Mouse (Mus musculus) heart, postnatal 0 days (tissue): ENCODE data around the gene Rhd. TPM values are rescaled to one million over a fixed set of nuclear protein-coding genes. Genes with fewer than 3 reads are reported as not detected.

Experiments used
- ATAC-seq: fragments of 200-750 bp; cut with Nextera tagmentation; 2 replicates; pipeline ENCODE4 v1.8.0; 2017; ENCODE audit warnings: low read depth, moderate number of reproducible peaks, moderate library complexity; ENCODE audit not compliant: insufficient read depth
- DNase-seq: peaks from one replicate; pipeline ENCODE4 v3.0.0-alpha.2; 2016; ENCODE audit warnings: low spot score
- H3K27ac ChIP-seq: fragments of 300-500 bp; sonication (generic); 2 replicates; pipeline ENCODE4 v1.5.1; 2014; ENCODE audit warnings: low read depth, mild to moderate bottlenecking
- H3K27me3 ChIP-seq: fragments of 300-500 bp; sonication (generic); 2 replicates; pipeline ENCODE4 v1.6.1; 2014; ENCODE audit warnings: low read length, mixed read lengths; ENCODE audit not compliant: control insufficient read depth, insufficient read depth
- H3K36me3 ChIP-seq: fragments of 300-500 bp; sonication (generic); replicated peaks from 2 replicates; pipeline ENCODE4 v1.6.1; 2014; ENCODE audit warnings: low read length, mixed read lengths; ENCODE audit not compliant: control insufficient read depth, insufficient read depth
- H3K4me1 ChIP-seq: fragments of 300-500 bp; sonication (generic); 2 replicates; pipeline ENCODE4 v1.6.1; 2014; ENCODE audit warnings: antibody characterized with exemption; ENCODE audit not compliant: control insufficient read depth, insufficient read depth
- H3K4me2 ChIP-seq: fragments of 300-500 bp; sonication (generic); 2 replicates; pipeline ENCODE4 v1.6.1; 2014; ENCODE audit warnings: low read depth, mild to moderate bottlenecking, low read length, moderate library complexity
- H3K4me3 ChIP-seq: fragments of 300-500 bp; sonication (generic); 2 replicates; pipeline ENCODE4 v1.5.1; 2014; ENCODE audit warnings: low read depth, low read length
- H3K9ac ChIP-seq: fragments of 300-500 bp; sonication (generic); replicated peaks from 2 replicates; pipeline ENCODE4 v1.6.1; 2014; ENCODE audit warnings: low read depth, low read length, mixed read lengths
- H3K9me3 ChIP-seq: fragments of 300-500 bp; sonication (generic); replicated peaks from 2 replicates; pipeline ENCODE4 v1.6.1; 2016; ENCODE audit warnings: low read length; ENCODE audit not compliant: control insufficient read depth
- CTCF ChIP-seq: IDR thresholded peaks from 2 replicates; pipeline ENCODE4 v1.5.1; 2016; ENCODE audit warnings: antibody characterized with exemption, control low read depth, low read depth
- EP300 ChIP-seq: IDR thresholded peaks from 2 replicates; pipeline ENCODE4 v1.6.1; 2016; ENCODE audit warnings: antibody characterized with exemption, low read depth
- WGBS: fragments of 180-500 bp; shearing (Covaris S2); extraction: QIAGEN DNeasy Blood & Tissue Kit; methylation state at CpG from one replicate; pipeline ENCODE4 v1.1.7; 2014; 5-methylcytosine and 5-hydroxymethylcytosine counted together
- polyA plus RNA-seq: library from polyadenylated mRNA; unstranded; fragments of >200 nt; fragmentation: Nextera tagmentation; extraction: Ambion mirVana; gene quantifications from 2 replicates; pipeline ENCODE4 v1.2.1, GENCODE M21; 2015
- total RNA-seq: library from RNA; depleted of rRNA; stranded (reverse); fragments of >200 nt; gene quantifications from 2 replicates; pipeline ENCODE4 v1.2.3, GENCODE M21; 2014; ENCODE audit warnings: low replicate concordance

Rhd gene
- total and polyA plus RNA-seq, 2 experiments from 2014 or later: 7.7 to 10.3 TPM

GRCm38 (mm10) chr4:134880041-134880440 lies 15.7 kb downstream of the Rhd start:
- H3K4me1 ChIP-seq: peaks cover 18% of the 10 kb centered on the region
- no peak overlapping the region for H3K9ac ChIP-seq
- DNase-seq (no peak), ATAC-seq (no peak)
- 41% methylated on average over 6 of the region's 6 CpGs for WGBS
- H3K4me2 ChIP-seq: peak overlapping the region; percentile 67
- H3K9me3 ChIP-seq: no peaks in the 10 kb centered on the region
- TF ChIP-seq EP300 (no peak), CTCF (peak; percentile 45)
- H3K27me3 ChIP-seq: no peaks in the 10 kb centered on the region
- no peak overlapping the region for H3K27ac ChIP-seq
- 0 out of 2 replicates have a peak overlapping the region, but pooled peaks have one; percentile 29 for H3K4me3 ChIP-seq
- H3K36me3 ChIP-seq: no peaks in the 10 kb centered on the region

GRCm38 (mm10) chr4:134883266-134883665 lies 18.9 kb downstream of the Rhd start:
- Histone ChIP-seq H3K4me3 (no peak overlapping the region), H3K9ac (no peak overlapping the region), H3K9me3 (no peaks in the 10 kb centered on the region), H3K4me2 (no peak overlapping the region), H3K4me1 (peaks cover 18% of the 10 kb centered on the region), H3K36me3 (no peaks in the 10 kb centered on the region), H3K27ac (peak overlapping the region; percentile 85), H3K27me3 (no peaks in the 10 kb centered on the region)
- DNase-seq (peak; percentile 56), ATAC-seq (peak; percentile 52)
- TF ChIP-seq CTCF (peak; percentile 55), EP300 (no peak)
- WGBS: 26% methylated on average over 7 of the region's 7 CpGs

GRCm38 (mm10) chr4:134883808-134884207 lies 19.5 kb downstream of the Rhd start:
- Histone ChIP-seq H3K36me3 (no peaks in the 10 kb centered on the region), H3K9ac (no peak overlapping the region), H3K9me3 (peaks cover 3% of the 10 kb centered on the region; the same call in 1 of the 2 replicates), H3K4me3 (no peak overlapping the region), H3K4me2 (no peak overlapping the region), H3K4me1 (peaks cover 18% of the 10 kb centered on the region), H3K27ac (peak overlapping the region; percentile 85), H3K27me3 (no peaks in the 10 kb centered on the region)
- peak; percentile 77 for DNase-seq
- TF ChIP-seq EP300 (peak; percentile 78; the same call in 1 of the 2 replicates), CTCF (no peak)
- ATAC-seq: peak; percentile 91
- WGBS: 40% methylated on average over 10 of the region's 10 CpGs

- 42% methylated on average over 4 of the region's 4 CpGs for WGBS
- H3K27ac ChIP-seq: peak overlapping the region; percentile 85
Measured at GRCm38 (mm10) chr4:134884364-134884763, 20.0 kb downstream of the Rhd start.

GRCm38 (mm10) chr4:134892096-134892495 lies 27.8 kb downstream of the Rhd start:
- no peak overlapping the region for H3K27ac ChIP-seq
- H3K36me3 ChIP-seq: peaks cover 19% of the 10 kb centered on the region
- H3K9me3 ChIP-seq: peaks cover 7% of the 10 kb centered on the region; the same call in 1 of the 2 replicates
- H3K27me3 ChIP-seq: no peaks in the 10 kb centered on the region
- H3K4me2 ChIP-seq: no peak overlapping the region
- ATAC-seq (no peak), DNase-seq (no peak)
- no peak overlapping the region for H3K9ac ChIP-seq
- WGBS: 70% methylated on average over 6 of the region's 6 CpGs
- TF ChIP-seq EP300 (no peak), CTCF (peak; percentile 25)
- H3K4me1 ChIP-seq: no peaks in the 10 kb centered on the region
- H3K4me3 ChIP-seq: no peak overlapping the region

More at GRCm38 (mm10) chr4:134884364-134884763, 20.0 kb downstream of the Rhd start:
- no peaks in the 10 kb centered on the region for H3K27me3 ChIP-seq
- DNase-seq (peak; percentile 30), ATAC-seq (peak; percentile 41)
- H3K36me3 ChIP-seq: no peaks in the 10 kb centered on the region
- H3K4me2 ChIP-seq: no peak overlapping the region
- H3K9me3 ChIP-seq: peaks cover 7% of the 10 kb centered on the region; the same call in 1 of the 2 replicates
- H3K4me1 ChIP-seq: peaks cover 16% of the 10 kb centered on the region
- no peak overlapping the region for H3K9ac ChIP-seq
- TF ChIP-seq CTCF (no peak), EP300 (no peak)
- no peak overlapping the region for H3K4me3 ChIP-seq

GRCm38 (mm10) chr4:134897256-134897655 lies 32.9 kb downstream of the Rhd start:
- H3K4me2 ChIP-seq: no peak overlapping the region
- no peaks in the 10 kb centered on the region for H3K27me3 ChIP-seq
- ATAC-seq (no peak), DNase-seq (no peak)
- H3K4me3 ChIP-seq: no peak overlapping the region
- TF ChIP-seq EP300 (no peak), CTCF (no peak)
- H3K27ac ChIP-seq: no peak overlapping the region
- peaks cover 65% of the 10 kb centered on the region for H3K36me3 ChIP-seq
- no peaks in the 10 kb centered on the region for H3K9me3 ChIP-seq
- WGBS: 93% methylated on average over 6 of the region's 6 CpGs
- no peaks in the 10 kb centered on the region for H3K4me1 ChIP-seq
- no peak overlapping the region for H3K9ac ChIP-seq
